15 mouse cellular contexts compared by ENCODE assay signal in genomic region chr6:77969774-77970173, GRCm38 (mm10). TPM values are rescaled to one million over a fixed set of nuclear protein-coding genes. Genes with fewer than 3 reads are reported as not detected.
DNase-seq lines count a peak whose midpoint lies in the region; ATAC-seq and TF ChIP-seq lines count a peak whose summit lies in the region.
"Had no signal": no experiment of that assay in that cellular context is flagged by ENCODE, and none has a peak within 500 bp of the region (broad histone marks: within the 10 kb centered on the region; RNA-seq: fewer than 3 reads in every experiment).

No protein-coding gene starts in this region.

- no peaks in the 10 kb centered on the region for H3K36me3 ChIP-seq in midbrain, embryonic 13.5 days
- no peaks in the 10 kb centered on the region for H3K36me3 ChIP-seq in midbrain, embryonic 11.5 days (ENCODE audit: control insufficient read depth, insufficient read depth, low read length)
- H3K36me3 ChIP-seq in hindbrain, embryonic 11.5 days (ENCODE audit: control insufficient read depth, insufficient read depth, low read length): no peaks in the 10 kb centered on the region
- no peaks in the 10 kb centered on the region for H3K36me3 ChIP-seq in hindbrain, embryonic 16.5 days (ENCODE audit: control insufficient read depth, insufficient read depth, low read length)
- H3K36me3 ChIP-seq: lung, embryonic 15.5 days; neural tube, embryonic 12.5 days had no signal

- H3K4me2 ChIP-seq in midbrain, embryonic 13.5 days (replicated peaks): peak overlapping the region; percentile 12; the same call in 1 of the 2 replicates
- no peak overlapping the region for H3K4me2 ChIP-seq in midbrain, embryonic 11.5 days
- no peak overlapping the region for H3K4me2 ChIP-seq in hindbrain, embryonic 11.5 days (replicated peaks; ENCODE audit: low read depth, low read length)
- H3K4me2 ChIP-seq in hindbrain, embryonic 16.5 days (ENCODE audit: low read length): no peak overlapping the region
- H3K4me2 ChIP-seq: lung, embryonic 15.5 days; neural tube, embryonic 12.5 days had no signal

- TF ChIP-seq CTCF in cerebellum, adult 2 months (IDR thresholded peaks at IDR 0.05; ENCODE audit: borderline replicate concordance, insufficient read depth, low read depth, low read length): no peak

- no peak for DNase-seq in midbrain, embryonic 11.5 days (ENCODE audit: low spot score, missing footprints)
- peak; percentile 32 for DNase-seq in hindbrain, embryonic 11.5 days (ENCODE audit: low spot score)
- DNase-seq in testis, postnatal 14 days (ENCODE audit: low spot score): peak; percentile 66
- no peak for DNase-seq in cerebellum, adult 2 months
- no peak for DNase-seq in lung, postnatal 10 days
- DNase-seq: gastrocnemius, postnatal 36 days; kidney, adult 11 months; right cerebral cortex, postnatal 14 days; thymus, adult 2 months had no signal

- WGBS in midbrain, embryonic 13.5 days: 49% methylated on average over 4 of the region's 4 CpGs
- 47% methylated on average over 4 of the region's 4 CpGs for WGBS in midbrain, embryonic 11.5 days
- WGBS in hindbrain, embryonic 11.5 days: 22% methylated on average over 4 of the region's 4 CpGs
- WGBS in hindbrain, embryonic 16.5 days: 17% methylated on average over 4 of the region's 4 CpGs
- WGBS in cerebellum, adult 2 months: 90% methylated on average over 4 of the region's 4 CpGs

- H3K4me1 ChIP-seq in midbrain, embryonic 13.5 days (replicated peaks): peaks cover 26% of the 10 kb centered on the region
- H3K4me1 ChIP-seq in midbrain, embryonic 11.5 days (ENCODE audit: control insufficient read depth, insufficient read depth, low read length): peaks cover 5% of the 10 kb centered on the region; the same call in 1 of the 2 replicates
- H3K4me1 ChIP-seq in hindbrain, embryonic 11.5 days (replicated peaks; ENCODE audit: control insufficient read depth, insufficient read depth, low read length): peaks cover 2% of the 10 kb centered on the region; the same call in 1 of the 2 replicates
- H3K4me1 ChIP-seq in hindbrain, embryonic 16.5 days (ENCODE audit: control insufficient read depth, insufficient read depth, low read depth, low read length): peaks cover 10% of the 10 kb centered on the region
- H3K4me1 ChIP-seq in cerebellum, adult 2 months (ENCODE audit: control insufficient read depth, insufficient read depth, low read length): no peaks in the 10 kb centered on the region; the same call in 1 of the 2 replicates
- H3K4me1 ChIP-seq: lung, embryonic 15.5 days had no signal

- no peaks in the 10 kb centered on the region for H3K27me3 ChIP-seq in midbrain, embryonic 13.5 days
- no peaks in the 10 kb centered on the region for H3K27me3 ChIP-seq in midbrain, embryonic 11.5 days (ENCODE audit: control insufficient read depth, insufficient read depth, low read length)
- no peaks in the 10 kb centered on the region for H3K27me3 ChIP-seq in hindbrain, embryonic 11.5 days (ENCODE audit: control insufficient read depth, insufficient read depth, low read length)
- H3K27me3 ChIP-seq in hindbrain, embryonic 16.5 days (replicated peaks; ENCODE audit: control insufficient read depth, insufficient read depth, low read length): no peaks in the 10 kb centered on the region
- H3K27me3 ChIP-seq in cerebellum, adult 2 months (ENCODE audit: control insufficient read depth, insufficient read depth, low read length): no peaks in the 10 kb centered on the region
- H3K27me3 ChIP-seq: lung, embryonic 15.5 days; neural tube, embryonic 12.5 days had no signal

- 0 out of 2 replicates have a peak overlapping the region, but pooled peaks have one; percentile 28 for H3K9ac ChIP-seq in midbrain, embryonic 13.5 days (replicated peaks)
- H3K9ac ChIP-seq in midbrain, embryonic 11.5 days (ENCODE audit: low read length): no peak overlapping the region
- no peak overlapping the region for H3K9ac ChIP-seq in hindbrain, embryonic 11.5 days (ENCODE audit: low read depth, low read length)
- no peak overlapping the region for H3K9ac ChIP-seq in hindbrain, embryonic 16.5 days (ENCODE audit: low read depth, low read length)
- H3K9ac ChIP-seq: liver, embryonic 14.5 days; lung, embryonic 15.5 days; neural tube, embryonic 12.5 days had no signal

- no peak for TF ChIP-seq POLR2A in cerebellum, adult 2 months (IDR thresholded peaks at IDR 0.05; ENCODE audit: borderline replicate concordance, insufficient read depth, low read length)

- no peaks in the 10 kb centered on the region for H3K9me3 ChIP-seq in midbrain, embryonic 13.5 days
- no peaks in the 10 kb centered on the region for H3K9me3 ChIP-seq in midbrain, embryonic 11.5 days (ENCODE audit: control insufficient read depth, low read length)
- H3K9me3 ChIP-seq in hindbrain, embryonic 11.5 days (ENCODE audit: control insufficient read depth, low read length): no peaks in the 10 kb centered on the region
- no peaks in the 10 kb centered on the region for H3K9me3 ChIP-seq in hindbrain, embryonic 16.5 days (ENCODE audit: control insufficient read depth, low read length)
- H3K9me3 ChIP-seq: lung, embryonic 15.5 days; neural tube, embryonic 12.5 days had no signal

- no peak; the same call in 1 of the 2 replicates for ATAC-seq in midbrain, embryonic 13.5 days
- ATAC-seq in midbrain, embryonic 11.5 days (ENCODE audit: low FRiP score): no peak
- ATAC-seq in hindbrain, embryonic 11.5 days (ENCODE audit: low FRiP score): peak; percentile 56; the same call in 1 of the 2 replicates
- ATAC-seq in hindbrain, embryonic 16.5 days: 0 out of 2 replicates have a peak, but pooled peaks have one; percentile 18

- H3K4me3 ChIP-seq in midbrain, embryonic 13.5 days (replicated peaks): no peak overlapping the region
- H3K4me3 ChIP-seq in midbrain, embryonic 11.5 days (ENCODE audit: low read depth, low read length): no peak overlapping the region
- no peak overlapping the region for H3K4me3 ChIP-seq in hindbrain, embryonic 11.5 days (ENCODE audit: low read depth, low read length)
- H3K4me3 ChIP-seq in hindbrain, embryonic 16.5 days (ENCODE audit: low read length): no peak overlapping the region
- H3K4me3 ChIP-seq in cerebellum, adult 2 months (replicated peaks; ENCODE audit: insufficient read depth, low read depth, low read length): no peak overlapping the region
- H3K4me3 ChIP-seq: lung, embryonic 15.5 days; neural tube, embryonic 12.5 days had no signal

- peak overlapping the region; percentile 51 for H3K27ac ChIP-seq in midbrain, embryonic 13.5 days
- H3K27ac ChIP-seq in midbrain, embryonic 11.5 days (ENCODE audit: low read depth, low read length): no peak overlapping the region
- peak overlapping the region; percentile 47; the same call in 1 of the 2 replicates for H3K27ac ChIP-seq in hindbrain, embryonic 11.5 days (ENCODE audit: low read depth, low read length)
- H3K27ac ChIP-seq in hindbrain, embryonic 16.5 days (ENCODE audit: low read depth, low read length): no peak overlapping the region
- no peak overlapping the region for H3K27ac ChIP-seq in cerebellum, adult 2 months (ENCODE audit: insufficient read depth, low read length)
- H3K27ac ChIP-seq: liver, embryonic 14.5 days; lung, embryonic 15.5 days; neural tube, embryonic 12.5 days had no signal

RNA-seq across cellular contexts. Expression of gene Ctnna2, which starts 9.7 kb away (rescaled TPM):
- 125 and 137 TPM in 2 replicates for polyA plus RNA-seq in midbrain, embryonic 13.5 days (2015; fragmentation: Nextera tagmentation; extraction: Ambion mirVana)
- 49.4 and 55.4 TPM in 2 replicates for polyA plus RNA-seq in midbrain, embryonic 11.5 days (2014; fragmentation: Nextera tagmentation; extraction: Ambion mirVana)
- 52.0 and 66.9 TPM in 2 replicates for polyA plus RNA-seq in hindbrain, embryonic 11.5 days (2014; fragmentation: Nextera tagmentation; extraction: Ambion mirVana)
- 119 and 126 TPM in 2 replicates for polyA plus RNA-seq in hindbrain, embryonic 16.5 days (2015; fragmentation: Nextera tagmentation; extraction: Ambion mirVana)
- 48.0 and 49.2 TPM in 2 replicates for polyA plus RNA-seq in cerebellum, adult 2 months (2012; rRNA removed)
- polyA plus RNA-seq: C2C12 had no signal

Comparison
In these comparisons a context has a peak if more than half of its experiments do, and no peak if none do; other contexts are left out.
1. H3K27ac ChIP-seq: peak in midbrain, embryonic 13.5 days (single experiment) and hindbrain, embryonic 11.5 days (single experiment); none in midbrain, embryonic 11.5 days (single experiment), hindbrain, embryonic 16.5 days (single experiment) and cerebellum, adult 2 months (single experiment).
2. ATAC-seq: peak in hindbrain, embryonic 11.5 days (single experiment) and hindbrain, embryonic 16.5 days (single experiment); none in midbrain, embryonic 13.5 days (single experiment) and midbrain, embryonic 11.5 days (single experiment).
3. DNase-seq: peak in hindbrain, embryonic 11.5 days (single experiment) and testis, postnatal 14 days (single experiment); none in midbrain, embryonic 11.5 days (single experiment), cerebellum, adult 2 months (0 of 2) and lung, postnatal 10 days (single experiment).